Mouse (Mus musculus) C2C12 (cell line): Measurements from ENCODE around the gene Auts2.

Source experiments
- CEBPB ChIP-seq: IDR thresholded peaks from one replicate; pipeline ENCODE4 v1.6.1; 2011; ENCODE audit warnings: low read depth, mild to moderate bottlenecking, control low read depth, moderate library complexity
- CTCF ChIP-seq: IDR thresholded peaks from one replicate; pipeline ENCODE4 v1.5.1; 2011; ENCODE audit not compliant: control insufficient read depth, insufficient read depth, insufficient read length
- MAX ChIP-seq: IDR thresholded peaks from one replicate; pipeline ENCODE4 v1.6.1; 2011; ENCODE audit warnings: mild to moderate bottlenecking, control low read depth
- MYOG ChIP-seq: IDR thresholded peaks from one replicate; pipeline ENCODE4 v1.6.1; 2011; ENCODE audit not compliant: control insufficient read depth, insufficient read length; ENCODE audit errors: extremely low read depth

- TF ChIP-seq MAX (no peak), CTCF (no peak), MYOG (no peak), CEBPB (no peak)
Measured at GRCm38 (mm10) chr5:132302778-132303177, 240.4 kb downstream of the Auts2 start.
